Mouse (Mus musculus): ENCODE measurements around the gene AW549877.

- TF ChIP-seq CTCF (IDR thresholded peaks at IDR 0.05; ENCODE audit: low read depth, low read length) = no peak
- TF ChIP-seq POLR2A (IDR thresholded peaks at IDR 0.05; ENCODE audit: extremely low read depth, insufficient read depth, low read length) = no peak
These were observed 35.5 kb downstream of the AW549877 start for GRCm38 (mm10) chr15:3960094-3960493.
